Mouse (Mus musculus): Measurements from ENCODE around the gene Cd209f. TPM values are rescaled to one million over a fixed set of nuclear protein-coding genes. Genes with fewer than 3 reads are reported as not detected.
A peak's percentile ranks its signal among the peaks of the same experiment; 100 is the strongest.
"Not testable (repeated sequence)": the region's sequence is repeated elsewhere in the genome, so short reads cannot be mapped to it uniquely, and the experiment has no call there.

The Cd209f gene
- under 1 TPM; 0.37 to 0.43 TPM for total RNA-seq (2021)
- long read RNA-seq: 0 reads

GRCm38 (mm10) chr8:4105735-4106134 lies at the start of gene Cd209f:
TSS of gene Cd209f (minus strand) at chr8:4105835.
- not testable (repeated sequence) for DNase-seq (ENCODE audit: low spot score in 2 of 2)

- no peak for DNase-seq (ENCODE audit: low spot score in 2 of 2)
These were observed 49.2 kb upstream of the Cd209f start for GRCm38 (mm10) chr8:4154878-4155277.

- DNase-seq (ENCODE audit: low spot score in 2 of 2): no peak
These were observed 41.6 kb upstream of the Cd209f start for GRCm38 (mm10) chr8:4147272-4147671.

- no peak for DNase-seq (ENCODE audit: low spot score in 2 of 2)
These were observed 36.1 kb upstream of the Cd209f start for GRCm38 (mm10) chr8:4141721-4142120.

GRCm38 (mm10) chr8:4139660-4140646 lies 34.3 kb upstream of the Cd209f start:
- DNase-seq (ENCODE audit: low spot score in 2 of 2): peak; percentile 40 to 83

- DNase-seq (ENCODE audit: low spot score in 2 of 2): no peak
These were observed 28.2 kb upstream of the Cd209f start, which contains the start of gene Cd209g for GRCm38 (mm10) chr8:4133798-4134197. TSS of gene Cd209g (plus strand) at chr8:4134098.

- not testable (repeated sequence) for DNase-seq (ENCODE audit: low spot score in 2 of 2)
These were observed 17.1 kb downstream of the Cd209f start for GRCm38 (mm10) chr8:4088514-4088913.

GRCm38 (mm10) chr8:4087180-4087722 lies 18.4 kb downstream of the Cd209f start:
- DNase-seq (ENCODE audit: low spot score in 2 of 2): not testable (repeated sequence)

Other genes starting within 250 kb of the Cd209f start
- not detected for gene Cd209d, start 227.3 kb downstream of the Cd209f start, total RNA-seq (2021)
- gene Cd209b, start 179.0 kb downstream of the Cd209f start, total RNA-seq (2021): 1 to 10 TPM in 1 of 2 experiments, under 1 TPM in 1; 0.58 to 1.4 TPM
- gene Cd209c, start 151.1 kb downstream of the Cd209f start, total RNA-seq (2021): under 1 TPM in 1 of 2 experiments, not detected in 1; 0.57 TPM
- gene Cd209g, start 28.3 kb upstream of the Cd209f start, total RNA-seq (2021): under 1 TPM in 1 of 2 experiments, not detected in 1; 0.22 TPM
- 100 to 1,000 TPM in 1 of 2 experiments, 10 to 100 TPM in 1; 93.2 to 102 TPM for gene Evi5l, start 60.7 kb upstream of the Cd209f start, total RNA-seq (2021)
- 10 to 100 TPM; 38.4 to 41.3 TPM for gene Prr36, start 111.6 kb upstream of the Cd209f start, total RNA-seq (2021)
- gene Lrrc8e, start 121.0 kb upstream of the Cd209f start, total RNA-seq (2021): not detected
- gene Map2k7, start 132.9 kb upstream of the Cd209f start, total RNA-seq (2021): 100 to 1,000 TPM; 109 to 116 TPM
- gene Gm49320, start 133.0 kb upstream of the Cd209f start, total RNA-seq (2021): under 1 TPM; 0.46 to 0.62 TPM
- 10 to 100 TPM in 1 of 2 experiments, 1 to 10 TPM in 1; 8.9 to 12.2 TPM for gene Tgfbr3l, start 142.4 kb upstream of the Cd209f start, total RNA-seq (2021)
- gene Snapc2, start 147.2 kb upstream of the Cd209f start, total RNA-seq (2021): 10 to 100 TPM; 28.9 to 31.1 TPM
- gene Ctxn1, start 153.4 kb upstream of the Cd209f start, total RNA-seq (2021): 100 to 1,000 TPM; 524 to 546 TPM
- 10 to 100 TPM; 59.1 to 61.4 TPM for gene Timm44, start 170.1 kb upstream of the Cd209f start, total RNA-seq (2021)
- gene Ccl25, start 219.4 kb upstream of the Cd209f start, total RNA-seq (2021): 10 to 100 TPM; 17.2 to 20.1 TPM
- 10 to 100 TPM; 78.8 to 80.6 TPM for gene Elavl1, start 219.6 kb upstream of the Cd209f start, total RNA-seq (2021)

All from layer of hippocampus, adult 18-20 months (tissue).